Mouse (Mus musculus) intestine, embryonic 16.5 days (tissue): Measurements from ENCODE around the gene Msx3. TPM values are rescaled to one million over a fixed set of nuclear protein-coding genes. Genes with fewer than 3 reads are reported as not detected.

Experiments
- ATAC-seq: fragments of 200-750 bp; cut with Nextera tagmentation; 2 replicates; pipeline ENCODE4 v1.8.0; 2017; ENCODE audit warnings: moderate TSS enrichment, moderate library complexity
- H3K27ac ChIP-seq: fragments of 300-500 bp; sonication (generic); 2 replicates; pipeline ENCODE4 v1.5.1; 2014; ENCODE audit warnings: mild to moderate bottlenecking, low read length
- H3K27me3 ChIP-seq: fragments of 300-500 bp; sonication (generic); replicated peaks from 2 replicates; pipeline ENCODE4 v1.6.1; 2014; ENCODE audit warnings: low read length, control low read depth, mixed read lengths; ENCODE audit not compliant: control insufficient read depth, insufficient read depth
- H3K36me3 ChIP-seq: fragments of 300-500 bp; sonication (generic); 2 replicates; pipeline ENCODE4 v1.6.1; 2014; ENCODE audit warnings: low read length, control low read depth; ENCODE audit not compliant: control insufficient read depth, insufficient read depth
- H3K4me1 ChIP-seq: fragments of 300-500 bp; sonication (generic); 2 replicates; pipeline ENCODE4 v1.6.1; 2014; ENCODE audit warnings: low read length, control low read depth, mixed read lengths; ENCODE audit not compliant: control insufficient read depth, insufficient read depth
- H3K4me2 ChIP-seq: fragments of 300-500 bp; sonication (generic); 2 replicates; pipeline ENCODE4 v1.6.1; 2014; ENCODE audit warnings: low read depth, low read length, control low read depth
- H3K4me3 ChIP-seq: fragments of 300-500 bp; sonication (generic); 2 replicates; pipeline ENCODE4 v1.5.1; 2014; ENCODE audit warnings: mild to moderate bottlenecking, low read length
- H3K9ac ChIP-seq: fragments of 300-500 bp; sonication (generic); 2 replicates; pipeline ENCODE4 v1.6.1; 2014; ENCODE audit warnings: low read depth, low read length
- H3K9me3 ChIP-seq: fragments of 300-500 bp; sonication (generic); 2 replicates; pipeline ENCODE4 v1.6.1; 2016; ENCODE audit warnings: low read length, control low read depth; ENCODE audit not compliant: control insufficient read depth
- WGBS: fragments of 180-500 bp; shearing (Covaris S2); extraction: QIAGEN DNeasy Blood & Tissue Kit; methylation state at CpG from one replicate; pipeline ENCODE4 v1.1.7; 2014; 5-methylcytosine and 5-hydroxymethylcytosine counted together
- polyA plus RNA-seq: library from polyadenylated mRNA; unstranded; fragments of >200 nt; fragmentation: Nextera tagmentation; extraction: Ambion mirVana; gene quantifications from 2 replicates; pipeline ENCODE4 v1.2.1, GENCODE M21; 2015

Msx3 gene
- polyA plus RNA-seq, 1 experiment from 2014 or later = not detected

- Histone ChIP-seq H3K9ac (no peak overlapping the region), H3K4me3 (no peak overlapping the region), H3K27ac (no peak overlapping the region), H3K4me2 (no peak overlapping the region), H3K27me3 (no peaks in the 10 kb centered on the region), H3K4me1 (no peaks in the 10 kb centered on the region), H3K9me3 (no peaks in the 10 kb centered on the region), H3K36me3 (peaks cover 30% of the 10 kb centered on the region)
- 83% methylated on average over 12 of the region's 12 CpGs for WGBS
- no peak for ATAC-seq
Observed at GRCm38 (mm10) chr7:140001086-140001740, 47.7 kb downstream of the Msx3 start.

- Histone ChIP-seq H3K9ac (no peak overlapping the region), H3K9me3 (no peaks in the 10 kb centered on the region), H3K4me2 (no peak overlapping the region), H3K36me3 (peaks cover 16% of the 10 kb centered on the region), H3K4me3 (no peak overlapping the region), H3K4me1 (no peaks in the 10 kb centered on the region), H3K27ac (no peak overlapping the region), H3K27me3 (no peaks in the 10 kb centered on the region)
- 94% methylated on average over 13 of the region's 13 CpGs for WGBS
- no peak for ATAC-seq
Observed at GRCm38 (mm10) chr7:139998691-139999350, 50.1 kb downstream of the Msx3 start.

Other genes starting within 250 kb of the Msx3 start
- gene Adgra1, start 214.9 kb downstream of the Msx3 start, polyA plus RNA-seq = 0.39 and 1.0 TPM in 2 replicates
- gene Kndc1, start 154.4 kb downstream of the Msx3 start, polyA plus RNA-seq = 0.09 and 0.13 TPM in 2 replicates
- gene Utf1, start 105.3 kb downstream of the Msx3 start, polyA plus RNA-seq = not detected in 2 replicates
- 0.13 TPM in 1 of 2 replicates, not detected in the other for gene 6430531B16Rik, start 70.3 kb downstream of the Msx3 start, polyA plus RNA-seq
- 1.0 and 1.2 TPM in 2 replicates for gene Adam8, start 56.5 kb downstream of the Msx3 start, polyA plus RNA-seq
- 31.7 and 32.8 TPM in 2 replicates for gene Zfp511, start 12.7 kb downstream of the Msx3 start, polyA plus RNA-seq
- gene Tubgcp2, start 12.4 kb downstream of the Msx3 start, polyA plus RNA-seq = 34.3 and 35.3 TPM in 2 replicates
- gene Caly, start 33.5 kb upstream of the Msx3 start, polyA plus RNA-seq = 3.0 and 3.1 TPM in 2 replicates
- 902 and 1,035 TPM in 2 replicates for gene Prap1, start 44.3 kb upstream of the Msx3 start, polyA plus RNA-seq
- gene Fuom, start 53.4 kb upstream of the Msx3 start, polyA plus RNA-seq = 68.2 and 70.7 TPM in 2 replicates
- gene Paox, start 66.7 kb upstream of the Msx3 start, polyA plus RNA-seq = 38.6 and 41.0 TPM in 2 replicates
- gene Echs1, start 67.4 kb upstream of the Msx3 start, polyA plus RNA-seq = 216 and 217 TPM in 2 replicates
- 31.1 and 33.3 TPM in 2 replicates for gene Mtg1, start 88.5 kb upstream of the Msx3 start, polyA plus RNA-seq
- 0.89 and 1.4 TPM in 2 replicates for gene Sprn, start 105.8 kb upstream of the Msx3 start, polyA plus RNA-seq
- not detected in 2 replicates for gene Olfr522, start 115.7 kb upstream of the Msx3 start, polyA plus RNA-seq
- not detected in 2 replicates for gene Olfr523, start 124.1 kb upstream of the Msx3 start, polyA plus RNA-seq
- not detected in 2 replicates for gene Olfr524, start 156.9 kb upstream of the Msx3 start, polyA plus RNA-seq
- gene Cd163l1, start 169.2 kb upstream of the Msx3 start, polyA plus RNA-seq = 0.21 and 0.37 TPM in 2 replicates
- gene 5830411N06Rik, start 198.2 kb upstream of the Msx3 start, polyA plus RNA-seq = not detected in 2 replicates